Mouse (Mus musculus): ENCODE measurements around the gene Hemgn.

GRCm38 (mm10) chr4:46404042-46404795 is 9.1 kb downstream of the Hemgn start:
- no peak for TF ChIP-seq CTCF (IDR thresholded peaks at IDR 0.05; ENCODE audit: low read depth)
- TF ChIP-seq EP300 (optimal IDR thresholded peaks at IDR 0.05): no peak
